Mouse (Mus musculus): ENCODE measurements around the gene Ostm1. TPM values are rescaled to one million over a fixed set of nuclear protein-coding genes. Genes with fewer than 3 reads are reported as not detected.

Gene Ostm1
- polyA plus RNA-seq, 1 experiment = 5.8 TPM

DNA sequence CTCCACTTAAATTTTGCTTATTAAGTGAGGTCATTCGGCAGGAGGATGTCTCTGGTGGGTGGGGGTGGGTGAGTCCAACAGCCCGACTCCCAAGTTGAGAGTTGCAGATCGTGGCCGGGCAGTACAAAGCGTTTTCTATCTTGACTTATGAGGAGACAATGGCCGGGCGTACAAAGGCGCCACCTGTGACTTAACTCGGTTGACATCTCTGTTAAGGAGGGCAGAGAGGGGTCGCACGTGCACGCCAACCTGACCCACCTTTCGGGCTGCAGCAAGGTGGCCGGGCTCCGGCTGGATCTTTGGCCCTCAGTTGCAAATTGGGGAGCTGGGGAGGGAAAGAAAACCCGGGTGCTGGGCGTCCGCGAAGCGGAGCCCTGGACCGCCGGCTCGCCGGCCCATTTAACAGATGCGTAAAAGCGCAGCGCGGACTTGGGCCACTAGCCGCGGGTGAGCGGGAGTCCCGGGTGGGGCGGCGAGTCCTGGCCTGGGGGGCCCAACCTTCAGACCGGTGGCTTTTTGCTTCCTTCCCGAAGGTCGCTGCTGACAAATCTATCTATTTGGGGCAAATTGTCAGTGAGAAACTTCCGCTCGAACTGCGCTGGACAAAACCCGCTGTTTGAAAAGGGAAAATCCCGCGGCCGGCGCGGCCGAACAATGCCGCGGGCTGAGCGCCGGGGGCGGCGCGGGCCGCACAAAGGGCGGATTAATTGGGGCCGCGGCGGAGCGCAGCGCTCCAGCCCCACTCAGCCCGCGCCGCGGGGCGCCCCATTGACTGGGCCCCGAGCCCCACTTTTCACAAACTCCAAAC, 7.8 kb downstream of the Ostm1 start:
- TF ChIP-seq GATA1 (IDR thresholded peaks at IDR 0.05; ENCODE audit: low read length) = no peak

DNA sequence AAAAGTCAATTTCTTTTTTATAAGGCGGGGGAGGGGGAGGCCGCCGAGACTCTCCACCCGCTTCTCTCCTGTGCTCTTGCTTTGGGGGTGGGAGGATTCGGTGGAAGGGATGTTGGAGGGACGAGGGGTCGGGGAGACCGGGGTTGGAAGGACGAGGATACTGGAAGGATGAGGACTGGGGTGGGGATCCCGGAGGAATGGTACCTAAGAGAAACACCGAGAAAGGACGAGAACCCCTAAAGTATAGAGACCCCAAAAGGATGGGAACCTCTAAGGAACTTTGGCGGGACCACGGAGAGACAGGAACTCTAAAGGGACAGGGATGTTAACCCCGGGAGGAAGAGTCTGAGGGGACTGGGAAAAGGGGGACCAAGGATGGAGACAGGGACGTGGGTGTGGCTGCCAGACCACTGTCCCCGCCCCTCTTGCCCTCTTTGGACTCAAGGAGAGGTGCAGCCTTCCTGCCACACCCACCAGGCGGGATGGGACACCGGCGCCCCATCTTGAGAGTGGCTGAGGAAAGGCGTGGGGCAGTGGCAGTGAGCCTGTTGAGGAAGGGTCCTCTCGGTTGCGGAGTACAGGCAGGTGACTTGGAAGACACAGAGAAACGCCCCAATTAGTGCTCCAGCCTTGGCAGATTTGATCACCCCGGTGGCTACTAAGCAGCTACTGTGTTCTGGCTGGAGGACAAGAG, 8.5 kb downstream of the Ostm1 start:
- TF ChIP-seq GATA1 (IDR thresholded peaks at IDR 0.05; ENCODE audit: low read length) = no peak

DNA sequence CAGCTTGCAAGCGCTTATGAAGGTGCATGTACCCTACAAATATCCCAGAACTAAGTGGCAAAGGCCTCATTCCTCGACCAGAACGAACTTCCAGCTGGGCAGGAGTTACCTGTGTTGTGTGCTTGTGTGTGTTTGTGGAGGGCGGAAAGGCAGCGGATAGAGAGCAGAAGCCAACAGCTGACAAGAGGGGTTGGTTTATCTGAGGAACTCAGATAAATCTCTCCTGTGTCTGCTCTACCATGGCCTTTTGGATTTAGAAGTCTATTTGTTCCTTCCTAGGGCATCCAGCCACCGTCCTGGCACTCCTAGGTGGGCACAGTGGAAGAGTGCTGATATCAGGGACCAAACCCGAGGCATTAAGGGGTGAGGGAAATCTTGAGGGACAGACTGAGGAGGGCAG, 9.6 kb downstream of the Ostm1 start:
- TF ChIP-seq GATA1 (IDR thresholded peaks at IDR 0.05; ENCODE audit: low read length) = no peak

DNA sequence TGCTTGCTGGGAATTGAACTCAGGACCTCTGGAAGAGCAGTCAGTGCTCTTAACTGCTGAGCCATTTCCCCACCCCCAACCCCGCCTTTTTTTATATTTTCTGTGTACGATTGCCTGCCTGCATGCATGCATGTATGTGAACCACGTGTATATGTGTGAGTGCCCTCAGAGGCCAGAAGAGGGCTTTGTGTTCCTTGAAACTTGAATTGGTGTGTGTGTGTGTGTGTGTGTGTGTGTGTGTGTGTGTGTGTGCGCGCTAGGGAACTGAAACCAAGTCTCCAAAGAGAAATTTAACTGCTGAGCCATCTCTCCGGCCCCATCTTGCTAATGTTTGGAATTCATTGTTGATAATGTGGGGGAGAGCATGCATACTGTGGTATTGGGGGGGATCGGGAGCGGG, 15.0 kb downstream of the Ostm1 start:
- no peak for TF ChIP-seq GATA1 (IDR thresholded peaks at IDR 0.05; ENCODE audit: low read length)

DNA sequence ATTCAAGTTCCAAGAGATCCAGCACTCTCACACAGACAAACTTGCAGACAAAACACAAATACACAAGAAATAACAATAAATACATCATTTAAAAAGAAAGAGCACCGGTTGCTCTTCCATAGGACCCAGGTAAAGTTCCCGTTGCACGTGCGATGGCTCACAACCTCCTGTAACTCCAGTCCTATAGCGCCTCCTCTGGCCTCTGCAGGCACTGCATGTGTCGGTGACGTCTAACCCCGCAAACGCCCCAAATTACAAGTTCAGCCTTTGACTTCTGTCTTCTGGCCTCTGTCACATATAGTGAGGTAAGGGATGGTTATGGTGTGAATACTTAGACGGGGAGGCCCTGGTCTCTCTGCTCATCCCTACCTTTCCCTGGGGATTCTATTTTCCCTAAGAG, 17.9 kb downstream of the Ostm1 start:
- TF ChIP-seq GATA1 (IDR thresholded peaks at IDR 0.05; ENCODE audit: low read length) = no peak

DNA sequence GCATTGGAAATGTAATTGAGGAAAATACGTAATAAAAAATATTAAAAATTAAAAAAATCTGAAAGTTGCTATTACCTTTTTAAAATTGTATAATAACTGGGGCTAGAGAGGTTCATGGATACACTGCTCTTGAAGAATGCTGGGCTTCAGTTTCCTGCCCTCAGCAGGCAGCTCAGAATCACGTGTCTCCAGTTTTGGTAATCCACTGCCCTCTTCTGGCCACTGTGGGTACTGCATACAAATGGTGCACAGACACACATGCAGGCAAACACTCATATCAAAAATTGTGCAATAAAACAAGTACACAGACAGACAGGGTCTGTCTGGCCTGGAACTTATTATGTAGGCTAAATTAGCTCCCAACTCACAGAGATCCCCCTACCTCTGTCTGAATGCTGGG, 21.3 kb downstream of the Ostm1 start:
- TF ChIP-seq GATA1 (IDR thresholded peaks at IDR 0.05; ENCODE audit: low read length) = no peak

DNA sequence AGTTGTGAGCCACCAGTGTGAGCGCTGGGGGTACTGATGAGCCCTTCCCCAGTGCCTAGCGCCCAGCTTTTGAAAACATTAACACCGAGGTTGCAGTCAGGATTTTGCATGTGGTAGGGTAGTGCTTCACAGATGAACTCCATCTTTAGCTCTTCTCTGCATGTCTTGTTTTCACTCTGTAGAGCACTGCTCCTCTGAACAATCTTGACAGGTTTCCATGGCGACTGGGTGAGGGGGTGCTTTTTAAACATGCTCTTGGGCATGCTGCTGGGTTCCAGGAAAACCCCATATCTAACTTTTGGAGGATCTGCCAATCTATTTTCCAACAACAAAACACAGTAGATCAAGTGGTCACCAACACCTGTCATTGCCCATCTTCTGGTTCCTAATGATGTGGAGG, 23.1 kb downstream of the Ostm1 start:
- no peak for TF ChIP-seq GATA1 (IDR thresholded peaks at IDR 0.05; ENCODE audit: low read length)

DNA sequence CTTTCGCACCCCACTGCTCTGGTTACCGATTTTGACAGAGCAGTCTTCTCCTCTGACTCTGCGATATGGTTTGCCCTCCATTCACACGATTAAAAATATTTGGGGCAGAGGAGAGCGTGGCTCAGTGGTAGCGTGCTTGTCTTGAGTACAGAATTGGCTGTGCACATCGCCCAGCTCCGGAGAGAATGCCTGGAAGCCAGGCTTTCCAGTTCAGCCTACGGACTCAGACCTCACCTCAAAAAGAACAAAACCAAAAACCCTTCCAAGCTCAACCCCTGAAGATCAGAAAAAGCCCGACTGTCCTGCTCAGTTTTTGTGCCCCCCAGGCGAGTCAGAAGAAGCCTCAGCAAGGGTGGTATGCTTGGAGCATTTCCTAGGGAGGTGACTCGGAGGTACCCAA, 29.5 kb downstream of the Ostm1 start:
- TF ChIP-seq GATA1 (IDR thresholded peaks at IDR 0.05; ENCODE audit: low read length) = no peak

DNA sequence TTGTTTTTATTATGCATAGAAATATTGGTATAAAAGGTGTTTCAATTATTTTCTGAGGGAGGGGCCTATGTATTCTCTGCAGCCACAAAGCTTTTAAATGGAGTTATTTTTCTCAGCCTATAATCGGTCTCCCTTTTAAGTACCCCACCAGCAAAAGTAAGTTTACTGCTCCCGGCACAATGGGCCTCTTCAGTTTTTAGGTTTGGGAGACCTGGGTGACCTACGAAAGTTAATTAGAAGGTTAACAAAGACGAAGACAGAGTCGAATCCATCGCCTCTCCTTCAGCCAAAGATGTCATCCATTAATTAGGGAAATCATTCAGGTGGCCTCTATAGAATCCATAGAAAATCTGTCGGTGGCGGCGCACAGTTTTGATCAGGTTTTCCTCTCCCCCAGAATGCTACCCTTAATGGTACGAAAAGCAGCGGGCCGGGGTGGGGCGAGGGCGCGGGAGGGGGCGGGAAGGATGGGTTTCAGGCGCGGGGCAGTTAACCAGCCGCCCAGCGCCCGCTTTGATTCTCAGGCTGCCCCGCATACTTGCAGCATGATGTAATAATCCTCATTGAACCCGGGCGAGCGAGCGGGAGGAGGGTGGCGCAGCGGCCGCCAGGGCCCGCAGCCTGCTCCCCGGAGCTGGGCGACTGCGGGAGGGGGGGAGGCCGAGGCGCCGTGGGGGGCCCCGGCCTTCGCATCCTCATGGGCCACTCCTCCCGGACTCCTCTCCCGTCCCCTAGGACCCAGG, 30.2 kb downstream of the Ostm1 start:
- no peak for TF ChIP-seq GATA1 (IDR thresholded peaks at IDR 0.05; ENCODE audit: low read length)

DNA sequence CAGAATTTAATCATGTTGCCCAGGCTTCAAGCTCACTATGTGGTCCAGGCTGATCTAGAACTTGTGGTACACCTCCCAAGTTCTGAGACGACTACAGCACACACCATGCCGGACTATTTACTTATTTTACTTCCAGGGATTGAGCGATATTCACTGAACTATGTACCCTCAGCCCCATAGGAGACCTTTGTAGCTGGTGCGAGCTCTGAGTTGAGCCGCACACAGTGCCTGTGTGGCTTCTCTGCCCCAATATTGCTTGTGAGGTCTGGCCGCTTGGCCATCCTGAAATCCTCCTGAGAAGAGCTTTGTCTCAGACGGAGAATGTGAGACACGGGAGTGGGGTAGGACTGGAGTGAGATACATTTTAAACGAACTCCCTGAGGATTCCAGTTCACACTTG, 31.1 kb downstream of the Ostm1 start:
- no peak for TF ChIP-seq GATA1 (IDR thresholded peaks at IDR 0.05; ENCODE audit: low read length)

DNA sequence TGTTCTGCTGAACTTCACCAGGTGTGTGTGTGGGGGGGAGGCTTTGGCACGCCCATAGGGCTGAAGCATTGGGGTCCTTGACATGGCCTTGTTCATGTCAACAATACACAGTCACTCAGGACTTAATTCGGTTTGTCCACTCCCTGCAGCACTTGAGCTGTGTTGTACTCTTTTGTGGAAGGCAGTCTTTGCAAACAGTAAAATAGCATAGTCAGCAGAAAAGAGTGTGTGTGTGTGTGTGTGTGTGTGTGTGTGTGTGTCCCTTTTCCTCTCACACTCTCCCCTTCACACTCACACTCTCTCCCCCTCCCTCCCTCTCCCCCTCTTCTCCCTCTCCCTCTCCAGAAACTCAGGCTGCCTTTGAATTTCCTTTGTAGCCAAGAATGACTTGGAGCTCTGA, 34.7 kb downstream of the Ostm1 start:
- TF ChIP-seq GATA1 (IDR thresholded peaks at IDR 0.05; ENCODE audit: low read length) = no peak

DNA sequence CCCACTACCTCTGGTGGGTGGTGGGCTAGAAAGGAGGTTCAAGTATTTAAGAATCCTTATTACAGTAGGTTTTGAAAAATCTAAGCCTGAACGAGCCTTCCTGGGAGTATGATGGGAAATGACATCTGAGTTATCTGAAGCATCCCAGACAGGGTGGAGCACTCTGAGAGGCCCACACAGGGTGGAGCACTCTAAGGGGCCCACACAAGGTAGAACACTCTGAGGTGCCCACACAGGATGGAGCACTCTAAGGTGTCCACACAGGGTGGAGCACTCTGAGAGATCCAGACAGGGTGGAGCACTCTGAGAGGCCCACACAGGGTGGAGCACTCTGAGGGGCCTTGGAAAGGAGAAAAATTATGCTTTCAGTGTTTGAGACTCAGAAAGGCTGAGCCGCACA, 42.3 kb downstream of the Ostm1 start:
- TF ChIP-seq GATA1 (IDR thresholded peaks at IDR 0.05; ENCODE audit: low read length) = no peak

DNA sequence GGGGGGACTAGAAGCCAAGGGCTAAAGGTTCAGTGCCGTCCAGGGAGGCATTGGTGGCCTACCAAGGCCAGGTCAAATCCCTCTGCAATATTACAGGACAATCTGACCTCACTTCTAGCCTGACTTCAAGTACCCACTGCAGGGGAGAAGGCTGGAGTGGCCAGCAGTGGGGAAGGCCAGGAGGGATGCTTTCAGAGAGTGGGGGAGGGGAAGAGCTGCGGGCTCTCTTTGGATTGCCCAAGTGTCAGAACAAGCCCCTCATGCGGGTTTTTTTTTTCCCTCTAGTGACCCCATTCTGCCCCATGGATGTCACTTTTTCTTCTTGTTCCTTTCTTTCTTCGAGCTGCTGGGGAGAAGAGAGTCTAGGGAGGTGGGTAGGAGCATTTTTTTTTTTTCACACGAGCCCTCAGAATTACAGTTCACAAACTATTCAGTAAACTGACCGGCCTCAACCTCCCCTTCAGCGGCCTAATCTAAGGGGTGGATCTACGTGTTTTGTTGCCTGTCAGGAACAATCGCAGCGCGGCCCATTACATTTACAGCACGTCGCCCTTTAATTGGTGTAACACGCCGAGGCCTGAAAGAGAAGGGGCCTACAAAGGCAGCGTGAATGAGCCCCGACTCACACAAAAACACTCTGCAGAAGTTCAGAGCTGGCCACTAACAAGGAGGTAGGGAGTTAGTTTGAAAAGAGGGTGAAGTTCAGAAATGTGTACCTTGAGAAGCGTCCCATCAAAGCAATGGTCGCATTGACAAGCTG, 47.2 kb downstream of the Ostm1 start:
- no peak for TF ChIP-seq GATA1 (IDR thresholded peaks at IDR 0.05; ENCODE audit: low read length)

DNA sequence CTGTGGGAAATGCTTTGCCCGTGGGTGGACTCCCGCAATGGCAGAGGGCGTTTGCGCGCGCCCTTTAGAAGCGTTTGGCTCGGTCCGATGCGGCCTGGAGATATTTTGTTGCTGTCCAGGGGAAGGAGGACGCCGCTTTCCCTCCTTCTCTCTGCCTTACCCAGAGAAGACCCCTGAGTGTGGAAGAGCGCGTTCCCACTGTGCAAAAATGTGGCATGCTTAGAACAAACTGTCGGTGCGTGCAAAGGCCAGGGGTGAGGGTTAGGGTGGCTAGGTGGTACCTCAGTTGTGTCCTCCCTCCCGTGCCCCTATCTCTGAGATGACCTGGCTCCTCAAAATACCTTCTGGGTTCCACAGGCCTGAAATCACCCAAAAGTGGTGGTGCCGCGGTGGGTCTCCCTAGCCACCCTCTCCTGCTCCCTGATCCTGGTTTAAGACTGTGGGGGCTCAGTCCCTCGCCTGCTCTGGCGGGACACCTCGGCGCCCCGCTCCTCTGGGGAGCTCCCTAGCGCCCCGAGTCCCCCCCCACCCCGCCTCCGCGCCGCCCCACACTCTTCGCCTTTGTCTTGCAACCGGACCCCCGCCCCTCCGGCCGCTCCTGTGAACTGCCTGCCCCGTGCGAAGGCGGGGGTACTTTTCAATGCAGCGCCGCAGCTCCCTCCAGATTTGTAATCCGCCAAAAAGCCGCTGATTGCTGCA, 48.3 kb downstream of the Ostm1 start:
- no peak for TF ChIP-seq GATA1 (IDR thresholded peaks at IDR 0.05; ENCODE audit: low read length)
